Mouse (Mus musculus): Measurements from ENCODE around the gene Wfdc21.

Gene Wfdc21

DNA sequence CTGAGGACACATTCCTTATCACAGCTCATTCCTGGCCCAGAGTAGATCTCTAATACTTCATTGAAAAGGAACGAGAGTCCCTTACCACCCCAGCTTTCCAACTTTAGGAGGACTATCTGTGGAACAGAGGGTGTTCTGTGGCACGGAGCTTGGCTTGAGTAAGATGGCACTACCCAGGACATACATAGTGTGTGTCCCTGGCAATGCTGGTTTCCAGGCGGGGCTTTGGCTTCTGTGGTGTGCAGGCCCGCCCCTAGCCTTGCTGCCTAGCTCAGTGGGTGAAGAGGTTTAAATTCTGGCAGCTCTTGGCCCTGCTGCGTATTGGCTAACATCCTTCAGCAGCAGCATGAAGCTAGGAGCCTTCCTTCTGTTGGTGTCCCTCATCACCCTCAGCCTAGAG is at the start of gene Wfdc21:
Wfdc21 (plus strand) TSS at position 260 of the 400 bp plus-strand sequence.
- in situ Hi-C loops (cut with MboI; ENCODE audit: low sequenced_read_pairs), result loop anchor here (10.0 kb wide), 1 partner anchor 182 kb away; no protein-coding TSS in a partner anchor

DNA sequence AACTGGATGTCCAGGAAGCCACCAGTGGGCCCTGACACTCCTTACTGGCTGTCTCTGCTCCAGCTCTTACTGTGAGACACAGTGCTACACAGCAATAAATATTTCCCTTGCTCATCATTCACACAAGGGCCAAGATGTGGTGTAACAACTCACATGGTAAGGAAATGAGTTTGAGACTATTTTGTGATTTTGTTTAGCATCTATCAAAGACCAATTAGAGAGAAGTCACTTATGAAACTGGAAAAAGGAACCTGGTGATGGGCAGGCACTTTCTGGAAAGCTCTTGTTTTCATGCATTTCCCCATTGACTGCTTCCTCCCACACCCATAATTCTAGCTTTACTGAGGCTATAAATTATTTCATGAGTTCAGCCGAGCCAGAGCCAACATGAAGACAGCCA is 43.0 kb upstream of the Wfdc21 start, which contains the start of gene Wfdc17:
Wfdc17 (plus strand) TSS at position 287 of the 400 bp plus-strand sequence.
- in situ Hi-C loops (cut with MboI; ENCODE audit: low sequenced_read_pairs), result no loop called here

- in situ Hi-C loops (cut with MboI; ENCODE audit: low sequenced_read_pairs), result no loop called here
Observed at GRCm38 (mm10) chr11:83708715-83709114, 38.0 kb upstream of the Wfdc21 start, which contains the start of gene Wfdc18. Wfdc18 (plus strand) TSS chr11:83709015.

- in situ Hi-C loops (cut with MboI; ENCODE audit: low sequenced_read_pairs), result no loop called here
Observed at GRCm38 (mm10) chr11:83709683-83710082, 37.1 kb upstream of the Wfdc21 start.

DNA sequence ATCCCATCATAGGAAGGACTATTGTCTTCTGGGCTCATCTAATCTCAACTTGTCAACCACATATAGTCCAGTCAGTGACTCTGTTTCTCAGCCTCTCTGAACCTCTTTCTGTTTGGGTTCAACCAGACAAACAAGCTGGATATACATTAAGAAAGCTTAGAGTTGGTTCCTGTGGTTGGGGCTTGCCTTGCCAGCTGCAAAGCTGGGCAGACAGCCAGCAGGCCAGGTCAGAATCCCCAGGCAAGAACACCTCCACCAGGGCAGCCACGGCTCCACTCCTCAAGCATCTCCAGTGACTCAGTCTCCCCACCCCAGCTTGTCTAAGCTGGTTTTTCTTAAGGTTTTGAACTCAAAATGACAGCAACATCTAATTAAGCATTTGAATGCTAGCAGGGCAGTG is 34.1 kb upstream of the Wfdc21 start:
- in situ Hi-C loops (cut with MboI; ENCODE audit: low sequenced_read_pairs), result no loop called here

DNA sequence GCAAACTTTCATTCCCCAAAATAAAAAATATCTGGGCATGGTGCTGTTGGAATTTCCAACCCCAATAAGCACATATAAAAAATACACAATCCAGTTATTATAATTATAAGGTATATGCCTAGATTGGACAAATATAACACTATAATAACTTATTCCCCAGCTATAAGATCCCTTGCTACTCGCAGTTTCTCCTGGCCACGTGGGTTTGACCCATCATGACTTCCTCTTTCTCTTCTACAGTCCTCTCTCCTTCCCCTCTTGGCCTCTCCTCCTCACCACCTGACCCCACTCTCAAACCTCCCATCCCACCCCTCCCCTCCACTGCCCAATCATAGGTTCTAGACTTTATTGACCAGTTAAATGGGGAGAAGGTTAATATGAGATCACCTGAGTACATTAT is 32.8 kb upstream of the Wfdc21 start:
- in situ Hi-C loops (cut with MboI; ENCODE audit: low sequenced_read_pairs), result no loop called here

DNA sequence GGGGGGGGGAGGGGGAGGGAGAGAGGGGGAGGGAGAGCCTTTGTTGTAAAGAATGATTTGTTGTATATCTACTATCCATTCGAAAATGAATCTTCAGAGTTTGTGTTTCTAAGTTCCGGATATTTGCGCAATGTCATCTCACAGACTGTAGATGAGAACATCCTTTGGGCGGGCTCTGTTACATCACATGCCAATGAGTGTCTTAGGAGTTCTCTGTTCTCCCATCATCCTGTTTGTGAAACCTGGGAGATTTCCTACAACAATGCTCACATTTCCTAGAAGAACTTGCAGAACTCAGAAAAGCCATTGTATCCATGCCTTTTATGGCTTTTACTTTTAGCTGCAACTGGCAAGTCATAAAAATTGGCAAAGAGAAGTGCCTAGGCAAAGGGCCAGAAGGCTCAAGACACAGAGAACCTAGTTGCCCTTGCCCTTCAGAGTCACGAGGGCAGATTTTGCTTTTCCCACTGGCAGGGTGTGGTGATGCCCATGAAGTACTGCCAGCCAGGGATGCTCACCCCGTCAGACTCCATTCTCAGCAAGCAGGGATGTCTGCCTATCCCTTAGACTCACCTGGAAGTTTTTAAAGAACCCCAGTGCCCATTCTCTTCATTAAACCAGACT is 29.6 kb upstream of the Wfdc21 start:
- in situ Hi-C loops (cut with MboI; ENCODE audit: low sequenced_read_pairs), result no loop called here

- in situ Hi-C loops (cut with MboI; ENCODE audit: low sequenced_read_pairs), result no loop called here
Observed at GRCm38 (mm10) chr11:83720766-83721165, 26.0 kb upstream of the Wfdc21 start.

DNA sequence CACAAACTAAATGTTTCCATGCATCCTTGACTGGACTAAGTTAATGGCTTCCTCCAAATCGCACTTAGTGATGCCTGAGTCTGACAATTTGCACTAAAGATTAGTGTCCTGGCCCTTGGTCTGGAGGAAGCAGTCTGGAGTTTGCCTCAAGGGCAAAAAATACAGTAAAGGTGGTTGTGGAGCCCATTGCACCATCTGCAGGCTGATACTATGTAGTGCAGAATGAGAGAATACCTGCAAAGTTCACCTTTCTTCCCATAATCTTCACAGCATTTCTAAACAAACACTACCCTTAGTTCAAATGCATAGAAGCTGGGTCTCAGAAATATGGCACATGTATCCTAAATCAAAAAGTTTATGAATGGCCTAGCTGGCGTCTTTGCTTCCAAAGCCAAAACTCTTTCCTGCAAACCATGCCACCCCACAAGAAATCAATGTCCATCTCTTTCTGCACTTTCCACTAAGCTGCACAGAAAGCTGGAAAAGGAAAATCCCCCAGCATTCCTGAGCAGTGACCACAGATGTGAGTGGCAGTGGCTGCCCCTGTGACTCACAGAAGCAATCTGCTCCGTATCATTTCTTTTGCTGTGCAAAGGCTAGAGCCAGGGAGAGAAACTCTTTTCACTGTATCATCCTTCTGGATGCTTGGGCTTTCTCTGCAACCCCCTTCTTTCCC is 17.8 kb upstream of the Wfdc21 start:
- in situ Hi-C loops (cut with MboI; ENCODE audit: low sequenced_read_pairs), result no loop called here

DNA sequence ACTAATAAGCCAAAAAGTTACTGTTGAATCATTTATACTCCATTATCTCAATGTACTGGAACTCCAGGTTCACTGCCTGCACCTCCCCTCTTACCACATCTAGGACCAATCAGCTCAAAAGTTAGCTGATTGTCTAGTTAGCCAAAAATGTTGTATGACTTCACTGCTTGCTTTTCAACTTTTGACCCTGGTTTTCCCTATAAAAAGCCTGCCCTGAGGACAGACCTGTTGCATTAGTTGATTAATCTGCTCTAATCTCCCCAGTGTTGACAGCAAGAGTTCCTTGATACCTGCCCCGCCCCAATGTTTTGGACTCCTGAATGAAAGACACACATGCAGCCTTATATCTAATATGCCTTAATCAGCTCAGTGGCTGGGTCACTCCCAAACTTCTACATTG is 15.6 kb upstream of the Wfdc21 start:
- in situ Hi-C loops (cut with MboI; ENCODE audit: low sequenced_read_pairs), result no loop called here

GRCm38 (mm10) chr11:83733071-83733640 is 13.6 kb upstream of the Wfdc21 start:
- in situ Hi-C loops (cut with MboI; ENCODE audit: low sequenced_read_pairs), result no loop called here

DNA sequence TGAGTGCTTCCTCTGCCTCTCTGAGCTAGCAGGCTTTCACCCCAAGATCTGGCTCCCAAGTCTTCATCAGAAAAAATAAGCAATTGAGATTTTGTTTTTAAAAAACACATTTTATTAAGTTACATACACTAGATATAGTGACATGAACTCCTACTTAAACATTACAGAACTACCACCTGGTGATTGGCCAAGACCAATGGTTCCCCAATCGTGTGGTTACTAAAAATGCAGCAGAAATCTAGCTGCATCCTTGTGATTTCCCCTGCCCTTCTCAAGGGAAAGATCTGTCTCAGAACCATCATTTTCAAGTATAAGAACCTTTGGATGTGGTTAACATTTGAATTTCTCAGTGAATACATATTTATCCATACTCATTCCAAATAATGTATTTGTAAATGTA is 12.5 kb upstream of the Wfdc21 start:
- in situ Hi-C loops (cut with MboI; ENCODE audit: low sequenced_read_pairs), result no loop called here

GRCm38 (mm10) chr11:83735881-83736280 is 10.9 kb upstream of the Wfdc21 start:
- in situ Hi-C loops (cut with MboI; ENCODE audit: low sequenced_read_pairs), result no loop called here

- in situ Hi-C loops (cut with MboI; ENCODE audit: low sequenced_read_pairs), result no loop called here
Observed at GRCm38 (mm10) chr11:83737109-83737558, 9.6 kb upstream of the Wfdc21 start.

GRCm38 (mm10) chr11:83739241-83739640 is 7.5 kb upstream of the Wfdc21 start:
- in situ Hi-C loops (cut with MboI; ENCODE audit: low sequenced_read_pairs), result no loop called here

DNA sequence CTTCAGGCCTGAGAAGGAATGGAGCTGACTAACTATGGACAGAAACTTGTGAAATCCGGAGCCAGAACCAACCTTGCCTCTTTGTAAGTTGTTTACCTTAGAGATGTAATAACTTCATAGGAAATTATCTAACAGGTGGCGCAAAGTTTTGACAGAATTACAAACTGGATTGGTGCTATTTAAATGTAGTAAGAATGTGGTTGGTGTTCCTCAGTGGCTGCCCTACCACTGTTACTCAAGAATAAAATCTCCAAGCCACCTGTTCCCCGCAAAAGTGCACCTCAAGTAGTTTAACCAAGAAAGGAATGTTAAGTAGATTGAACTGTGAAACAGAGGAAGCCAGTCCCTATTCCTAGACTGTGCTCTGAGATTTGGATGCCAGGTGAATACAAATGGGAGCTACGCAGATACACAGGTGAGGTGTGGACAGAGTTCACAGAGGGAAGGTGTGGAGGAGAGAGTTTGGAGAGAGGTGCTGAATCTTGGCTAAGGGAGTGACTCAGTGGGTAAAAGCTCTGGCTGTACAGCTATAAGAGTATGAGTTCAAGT is 6.2 kb upstream of the Wfdc21 start:
- in situ Hi-C loops (cut with MboI; ENCODE audit: low sequenced_read_pairs), result loop anchor here (10.0 kb wide), 1 partner anchor 176 kb away; no protein-coding TSS in a partner anchor

GRCm38 (mm10) chr11:83741841-83742240 is 4.9 kb upstream of the Wfdc21 start:
- in situ Hi-C loops (cut with MboI; ENCODE audit: low sequenced_read_pairs), result loop anchor here (10.0 kb wide), 1 partner anchor 177 kb away; no protein-coding TSS in a partner anchor

DNA sequence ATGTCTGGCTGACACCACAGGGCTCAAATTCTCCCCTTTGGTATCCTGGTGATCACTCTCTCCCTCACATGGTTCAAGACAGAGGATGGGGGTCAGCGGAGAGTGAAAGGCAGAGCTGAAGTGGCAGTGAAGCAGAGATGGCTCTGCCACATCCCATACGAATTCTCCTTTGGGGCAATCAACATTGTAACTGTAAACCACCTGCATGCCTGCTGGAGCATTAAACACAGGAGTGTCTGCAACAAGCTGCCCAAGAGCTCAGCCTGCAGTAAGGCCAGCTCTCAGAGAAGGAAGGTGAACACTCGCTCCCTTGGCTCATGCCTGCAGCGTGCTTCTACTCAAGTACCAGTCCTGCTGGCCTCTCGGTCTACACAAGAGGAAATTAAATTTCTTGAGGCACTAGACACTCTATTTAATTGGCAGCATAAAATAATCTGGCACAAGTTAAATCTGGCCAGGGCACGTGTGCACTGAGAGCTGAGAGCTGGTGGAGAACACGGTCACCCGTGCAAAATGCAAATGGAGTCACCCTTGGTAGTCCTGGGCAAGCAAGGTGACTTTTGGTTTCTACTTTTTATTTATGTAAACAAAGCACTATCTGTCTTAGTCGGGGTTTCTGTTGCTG is 3.9 kb upstream of the Wfdc21 start:
- in situ Hi-C loops (cut with MboI; ENCODE audit: low sequenced_read_pairs), result loop anchor here (10.0 kb wide), 1 partner anchor 178 kb away; no protein-coding TSS in a partner anchor

DNA sequence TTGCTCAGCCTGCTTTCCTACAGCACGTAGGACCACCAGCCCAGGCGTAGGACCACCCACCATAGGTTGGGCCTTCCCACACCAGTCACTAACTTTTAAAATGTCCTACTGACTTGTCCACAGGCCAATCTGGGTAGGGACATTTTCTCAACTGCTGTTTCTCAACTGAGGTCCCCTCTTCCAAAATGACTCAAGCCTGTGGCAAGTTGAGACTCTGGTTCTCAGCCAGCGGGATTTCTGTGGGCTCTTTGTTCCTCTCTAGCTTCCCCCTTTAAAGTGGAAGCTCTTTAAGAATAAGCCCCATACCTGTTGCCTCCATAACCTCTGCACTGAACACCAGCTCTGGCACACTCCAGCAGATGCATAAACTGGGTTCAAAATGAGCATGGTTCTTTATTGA is 3.2 kb upstream of the Wfdc21 start:
- in situ Hi-C loops (cut with MboI; ENCODE audit: low sequenced_read_pairs), result loop anchor here (10.0 kb wide), 1 partner anchor 179 kb away; no protein-coding TSS in a partner anchor

GRCm38 (mm10) chr11:83746152-83746551 is 588 bp upstream of the Wfdc21 start:
- in situ Hi-C loops (cut with MboI; ENCODE audit: low sequenced_read_pairs), result loop anchor here (10.0 kb wide), 1 partner anchor 181 kb away; no protein-coding TSS in a partner anchor
